Mouse (Mus musculus) MEL (cell line): Measurements from ENCODE around the gene Pcnx3. TPM values are rescaled to one million over a fixed set of nuclear protein-coding genes. Genes with fewer than 3 reads are reported as not detected.

Experiments
- DNase-seq: peaks from one replicate; pipeline ENCODE4 v3.0.0; 2011; ENCODE audit warnings: low read depth, low spot score
- H3K27ac ChIP-seq: 2 replicates; pipeline ENCODE4 v1.5.1; 2012; ENCODE audit warnings: low read depth, mild to moderate bottlenecking, control low read depth, low read length, moderate library complexity; ENCODE audit not compliant: control insufficient read depth
- H3K27me3 ChIP-seq, 2 experiments: fragments of 150-350 bp in 1 of 2; sonication (generic) in 1 of 2; 2 replicates each; pipeline ENCODE4 v1.6.1; 2012; ENCODE audit warnings: low read length in 2 of 2, mild to moderate bottlenecking in 2 of 2, improper control_type of control experiment in 1 of 2, moderate library complexity in 1 of 2; ENCODE audit not compliant: insufficient read depth in 2 of 2, control insufficient read depth in 1 of 2
- H3K36me3 ChIP-seq, 2 experiments: 2 replicates each; pipeline ENCODE4 v1.6.1; 2012 to 2014; ENCODE audit warnings: low read length in 2 of 2, improper control_type of control experiment in 1 of 2, inconsistent platforms in 1 of 2, mild to moderate bottlenecking in 1 of 2; ENCODE audit not compliant: insufficient read depth in 2 of 2, control insufficient read depth in 1 of 2
- H3K4me1 ChIP-seq, 2 experiments: fragments of 150-350 bp in 1 of 2; sonication (generic) in 1 of 2; 2 replicates each; pipeline ENCODE4 v1.6.1; 2012; ENCODE audit warnings: low read length in 2 of 2, improper control_type of control experiment in 1 of 2, mild to moderate bottlenecking in 1 of 2; ENCODE audit not compliant: insufficient read depth in 2 of 2, control insufficient read depth in 1 of 2
- H3K4me3 ChIP-seq, 2 experiments: fragments of 150-350 bp in 1 of 2; sonication (generic) in 1 of 2; 2 replicates each; pipeline ENCODE4 v1.5.1; 2012; ENCODE audit warnings: low read depth in 2 of 2, low read length in 2 of 2, mild to moderate bottlenecking in 2 of 2, moderate library complexity in 2 of 2, control low read depth in 1 of 2, improper control_type of control experiment in 1 of 2; ENCODE audit not compliant: control insufficient read depth in 1 of 2, insufficient read depth in 1 of 2
- H3K79me2 ChIP-seq: 2 replicates; pipeline ENCODE4 v1.6.1; 2012; ENCODE audit warnings: mild to moderate bottlenecking, low read length, moderate library complexity; ENCODE audit not compliant: control insufficient read depth, poor library complexity, insufficient read depth
- H3K9ac ChIP-seq: 2 replicates; pipeline ENCODE4 v1.6.1; 2012; ENCODE audit warnings: low read depth, mild to moderate bottlenecking, control low read depth, low read length, moderate library complexity; ENCODE audit not compliant: control insufficient read depth, poor library complexity, severe bottlenecking
- H3K9me3 ChIP-seq: fragments of 150-350 bp; sonication (generic); replicated peaks from 2 replicates; pipeline ENCODE4 v1.6.1; 2012; ENCODE audit warnings: mild to moderate bottlenecking, low read length, improper control_type of control experiment, moderate library complexity; ENCODE audit not compliant: insufficient read depth
- CHD1 ChIP-seq: IDR thresholded peaks from 2 replicates; pipeline ENCODE4 v1.6.1; 2012; ENCODE audit warnings: low read depth, mild to moderate bottlenecking, inconsistent platforms, low read length, improper control_type of control experiment
- CTCF ChIP-seq, 3 experiments: IDR thresholded peaks in 2 of 3; conservative IDR thresholded peaks in 1 of 3; 2 replicates each; pipeline ENCODE4 v1.5.1; 2011 to 2012; ENCODE audit warnings: low read length in 3 of 3, low read depth in 2 of 3, mild to moderate bottlenecking in 2 of 3, improper control_type of control experiment in 1 of 3, inconsistent platforms in 1 of 3, mixed read lengths in 1 of 3, moderate library complexity in 1 of 3; ENCODE audit not compliant: control insufficient read depth in 1 of 3, insufficient read depth in 1 of 3, poor library complexity in 1 of 3, severe bottlenecking in 1 of 3
- ELF1 ChIP-seq: IDR thresholded peaks from 2 replicates; pipeline ENCODE4 v1.6.1; 2014; ENCODE audit warnings: low read depth, mild to moderate bottlenecking, inconsistent platforms, low read length, improper control_type of control experiment, moderate library complexity
- EP300 ChIP-seq, 2 experiments: IDR thresholded peaks; 2 replicates each; pipeline ENCODE4 v1.6.1; 2011; ENCODE audit warnings: improper control_type of control experiment in 2 of 2, low read length in 2 of 2, low read depth in 1 of 2, mild to moderate bottlenecking in 1 of 2
- ETS1 ChIP-seq: IDR thresholded peaks from 2 replicates; pipeline ENCODE4 v1.6.1; 2012; ENCODE audit warnings: low read depth, mild to moderate bottlenecking, inconsistent platforms, low read length, improper control_type of control experiment, moderate library complexity
- GABPA ChIP-seq: IDR thresholded peaks from 2 replicates; pipeline ENCODE4 v1.6.1; 2012; ENCODE audit warnings: low read depth, mild to moderate bottlenecking, inconsistent platforms, low read length, improper control_type of control experiment, moderate library complexity
- GATA1 ChIP-seq: IDR thresholded peaks from 2 replicates; pipeline ENCODE4 v1.6.1; 2011; ENCODE audit warnings: low read depth, low read length, improper control_type of control experiment
- KAT2A ChIP-seq: conservative IDR thresholded peaks from 2 replicates; pipeline ENCODE4 v1.6.1; 2012; ENCODE audit warnings: low read depth, low read length, improper control_type of control experiment, inconsistent platforms
- MAFK ChIP-seq: IDR thresholded peaks from 2 replicates; pipeline ENCODE4 v1.6.1; 2011; ENCODE audit warnings: low read depth, mild to moderate bottlenecking, low read length, improper control_type of control experiment, borderline replicate concordance
- MAX ChIP-seq: IDR thresholded peaks from 2 replicates; pipeline ENCODE4 v1.6.1; 2011; ENCODE audit warnings: low read length, improper control_type of control experiment
- MAZ ChIP-seq: IDR thresholded peaks from 2 replicates; pipeline ENCODE4 v1.6.1; 2012; ENCODE audit warnings: low read depth, mild to moderate bottlenecking, inconsistent platforms, low read length, improper control_type of control experiment
- MEF2A ChIP-seq: IDR thresholded peaks from 2 replicates; pipeline ENCODE4 v1.6.1; 2014; ENCODE audit warnings: low read depth, mild to moderate bottlenecking, inconsistent platforms, low read length, improper control_type of control experiment; ENCODE audit not compliant: poor library complexity, insufficient replicate concordance, severe bottlenecking; ENCODE audit errors: extremely low read depth
- MXI1 ChIP-seq: IDR thresholded peaks from 2 replicates; pipeline ENCODE4 v1.6.1; 2011; ENCODE audit warnings: mild to moderate bottlenecking, low read depth, low read length, improper control_type of control experiment
- NELFE ChIP-seq: IDR thresholded peaks from 2 replicates; pipeline ENCODE4 v1.6.1; 2011; ENCODE audit warnings: low read depth, low read length, improper control_type of control experiment
- POLR2AphosphoS2 ChIP-seq: IDR thresholded peaks from 2 replicates; pipeline ENCODE4 v1.6.1; 2011; ENCODE audit warnings: low read length, improper control_type of control experiment
- RAD21 ChIP-seq: IDR thresholded peaks from 2 replicates; pipeline ENCODE4 v1.6.1; 2011; ENCODE audit warnings: mild to moderate bottlenecking, low read depth, low read length, improper control_type of control experiment
- TBP ChIP-seq: IDR thresholded peaks from 2 replicates; pipeline ENCODE4 v1.8.0; 2011; ENCODE audit warnings: low read depth, low read length, improper control_type of control experiment
- USF2 ChIP-seq, 2 experiments: IDR thresholded peaks; 2 replicates each; pipeline ENCODE4 v1.6.1; 2011 to 2012; ENCODE audit warnings: improper control_type of control experiment in 2 of 2, low read length in 2 of 2, borderline replicate concordance in 1 of 2, inconsistent platforms in 1 of 2, low read depth in 1 of 2, mild to moderate bottlenecking in 1 of 2; ENCODE audit not compliant: insufficient read depth in 1 of 2
- ZNF384 ChIP-seq: IDR thresholded peaks from 2 replicates; pipeline ENCODE4 v1.6.1; 2012; ENCODE audit warnings: low read depth, mild to moderate bottlenecking, inconsistent platforms, low read length, improper control_type of control experiment
- polyA plus RNA-seq, 2 experiments: library from polyadenylated mRNA; stranded (reverse) in 1 of 2; unstranded in 1 of 2; fragments of >175 nt in 1 of 2; fragments of >200 nt in 1 of 2; gene quantifications; 2 replicates each; pipeline versions ENCODE4 v1.2.1 to v1.2.4; 2012; ENCODE audit warnings: low replicate concordance in 2 of 2, low read depth in 1 of 2; ENCODE audit not compliant: insufficient read length in 2 of 2, insufficient read depth in 1 of 2, missing spikeins in 1 of 2
- total RNA-seq: library from RNA; depleted of rRNA; stranded (reverse); fragments of 300-350 nt; gene quantifications from 2 replicates; pipeline ENCODE4 v1.2.3, GENCODE M21; 2012

Pcnx3 gene
- total and polyA plus RNA-seq, 3 experiments, result 25.3 to 76.4 TPM; not detected in 1

DNA sequence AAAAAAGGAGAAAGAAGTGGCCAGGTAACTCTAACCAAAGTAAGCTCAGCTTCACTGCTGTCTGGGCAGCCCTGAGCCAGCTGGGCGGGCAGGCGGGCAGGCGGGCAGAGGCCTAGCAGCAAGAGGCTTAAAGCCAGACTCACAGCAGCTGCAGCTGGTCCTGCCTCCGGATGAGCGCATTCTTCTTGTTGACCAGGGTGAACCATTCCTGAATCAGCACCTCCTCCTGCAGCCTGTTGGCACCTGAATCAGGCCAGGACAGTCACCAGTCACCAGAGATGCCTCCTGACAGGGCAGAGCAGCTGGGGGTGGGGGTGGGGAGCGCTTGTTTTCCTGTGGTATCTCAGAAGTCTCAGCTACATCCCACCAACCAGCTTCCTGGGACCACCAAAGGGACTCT lies 21.4 kb upstream of the Pcnx3 start:
- no peak for DNase-seq
- Histone ChIP-seq H3K36me3 (peaks cover 0 to 13% of the 10 kb centered on the region in 2 experiments), H3K27ac (no peak overlapping the region)
- TF ChIP-seq MEF2A, result no peak
- TF ChIP-seq RAD21, result no peak
- no peak for TF ChIP-seq USF2 (IDR thresholded peaks at IDR 0.05; ENCODE audit: borderline replicate concordance in 1 of 2, insufficient read depth in 1 of 2, low read depth in 1 of 2, low read length in 2 of 2)
- no peak for TF ChIP-seq ETS1
- TF ChIP-seq MXI1, result no peak
- TF ChIP-seq CTCF (IDR thresholded peaks at IDR 0.05 in 2 of 3, conservative IDR thresholded peaks at IDR 0.05 in 1 of 3; ENCODE audit: control insufficient read depth in 1 of 3, insufficient read depth in 1 of 3, low read depth in 2 of 3, low read length in 3 of 3, poor library complexity in 1 of 3, severe bottlenecking in 1 of 3), result no peak
- no peak for TF ChIP-seq KAT2A
- TF ChIP-seq GATA1, result no peak
- TF ChIP-seq, all 39 proteins: peak for 0
- Histone ChIP-seq H3K4me1 (peaks cover 0 to 9% of the 10 kb centered on the region in 2 experiments; a peak in 2 of 4 replicates), H3K79me2 (peaks cover 3% of the 10 kb centered on the region; the same call in 1 of the 2 replicates), H3K9me3 (no peaks in the 10 kb centered on the region), H3K27me3 (no peaks in the 10 kb centered on the region), H3K9ac (no peak overlapping the region), H3K4me3 (no peak overlapping the region)

GRCm38 (mm10) chr19:5704801-5705571 lies 16.3 kb upstream of the Pcnx3 start:
- Histone ChIP-seq H3K27ac (peak overlapping the region; percentile 53), H3K36me3 (peaks cover 0 to 14% of the 10 kb centered on the region in 2 experiments; a peak in 3 of 4 replicates), H3K4me1 (peaks cover 0 to 18% of the 10 kb centered on the region in 2 experiments; a peak in 3 of 4 replicates), H3K9ac (peak overlapping the region; percentile 28), H3K27me3 (no peaks in the 10 kb centered on the region), H3K9me3 (no peaks in the 10 kb centered on the region), H3K79me2 (no peaks in the 10 kb centered on the region), H3K4me3 (no peak overlapping the region)
- TF ChIP-seq ELF1 (no peak), EP300 (IDR thresholded peaks at IDR 0.05; ENCODE audit: low read depth in 1 of 2, low read length in 2 of 2) (0 out of 4 replicates have a peak, but pooled peaks of 1 of the 2 experiments have one; percentile 12), NELFE (peak; percentile 34), CHD1 (no peak), MAX (no peak), ZNF384 (no peak), ETS1 (0 out of 2 replicates have a peak, but pooled peaks have one; percentile 39), MAFK (no peak), POLR2AphosphoS2 (peak; percentile 48; the same call in 1 of the 2 replicates), GABPA (no peak), MAZ (0 out of 2 replicates have a peak, but pooled peaks have one; percentile 15), MXI1 (0 out of 2 replicates have a peak, but pooled peaks have one; percentile 26), TBP (no peak)
- DNase-seq, result peak; percentile 86
